Mouse (Mus musculus): ENCODE measurements around the gene Hgd. TPM values are rescaled to one million over a fixed set of nuclear protein-coding genes. Genes with fewer than 3 reads are reported as not detected.

The Hgd gene
- polyA plus RNA-seq, 1 experiment from 2014 or later = 0.28 TPM

DNA sequence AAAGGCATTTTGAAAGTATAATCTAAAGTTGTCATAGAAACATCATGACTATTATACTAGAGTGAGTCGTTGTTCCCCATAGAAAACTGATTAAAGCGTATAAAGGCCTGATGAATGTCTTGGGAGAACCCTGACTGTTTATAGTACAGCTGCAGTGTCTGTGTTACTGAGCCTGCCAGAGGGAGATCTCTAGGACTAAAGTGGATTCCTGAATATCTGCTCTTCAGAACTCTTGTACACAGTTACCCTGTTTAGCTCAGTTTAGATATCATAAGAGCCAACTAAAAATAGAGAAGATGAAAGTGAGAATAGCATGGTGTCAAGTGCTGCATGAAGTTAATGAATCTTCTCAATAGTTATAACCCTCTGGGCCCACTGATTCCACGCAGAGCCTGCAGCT is 29.7 kb upstream of the Hgd start:
- H3K9me3 ChIP-seq (ENCODE audit: control insufficient read depth, low read length) = no peaks in the 10 kb centered on the region
- no peak overlapping the region for H3K4me3 ChIP-seq (ENCODE audit: low read depth, low read length)
- ATAC-seq (replicated peaks; ENCODE audit: low FRiP score) = no peak
- H3K4me1 ChIP-seq (replicated peaks; ENCODE audit: control insufficient read depth, insufficient read depth, low read length) = no peaks in the 10 kb centered on the region
- H3K9ac ChIP-seq (ENCODE audit: low read length) = no peak overlapping the region
- 82% methylated on average over 3 of the region's 3 CpGs for WGBS
- H3K27me3 ChIP-seq (ENCODE audit: control insufficient read depth, insufficient read depth, low read length) = no peaks in the 10 kb centered on the region
- H3K4me2 ChIP-seq (ENCODE audit: low read depth, low read length, severe bottlenecking) = no peak overlapping the region
- no peak for DNase-seq (ENCODE audit: low spot score)
- no peaks in the 10 kb centered on the region for H3K36me3 ChIP-seq (ENCODE audit: control insufficient read depth, insufficient read depth, low read length)
- H3K27ac ChIP-seq (ENCODE audit: low read depth, low read length) = no peak overlapping the region

DNA sequence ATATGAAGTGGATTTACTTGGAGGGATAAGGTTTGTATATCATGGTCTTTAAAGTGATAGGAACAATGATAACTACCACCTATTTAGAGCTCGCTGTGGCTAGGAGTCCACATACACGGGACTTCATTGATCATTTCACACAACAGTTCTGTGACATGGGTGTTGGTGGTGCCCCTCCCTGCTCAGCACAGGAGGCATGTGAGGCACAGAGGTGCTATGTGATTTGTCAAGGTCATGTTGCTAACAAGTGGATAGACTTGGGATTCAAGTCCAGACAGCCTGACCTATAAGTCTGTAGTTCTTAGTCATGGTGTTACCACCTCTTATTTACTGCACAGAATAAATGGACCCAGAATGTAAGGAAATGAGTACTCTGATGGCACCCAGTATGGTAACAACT is 29.0 kb upstream of the Hgd start:
- ATAC-seq (replicated peaks; ENCODE audit: low FRiP score) (no peak), DNase-seq (ENCODE audit: low spot score) (no peak)
- WGBS = 94% methylated on average over 2 of the region's 2 CpGs
- Histone ChIP-seq H3K27me3 (ENCODE audit: control insufficient read depth, insufficient read depth, low read length) (no peaks in the 10 kb centered on the region), H3K27ac (ENCODE audit: low read depth, low read length) (no peak overlapping the region), H3K4me1 (replicated peaks; ENCODE audit: control insufficient read depth, insufficient read depth, low read length) (no peaks in the 10 kb centered on the region), H3K36me3 (ENCODE audit: control insufficient read depth, insufficient read depth, low read length) (no peaks in the 10 kb centered on the region), H3K4me3 (ENCODE audit: low read depth, low read length) (no peak overlapping the region), H3K4me2 (ENCODE audit: low read depth, low read length, severe bottlenecking) (no peak overlapping the region), H3K9me3 (ENCODE audit: control insufficient read depth, low read length) (no peaks in the 10 kb centered on the region), H3K9ac (ENCODE audit: low read length) (no peak overlapping the region)

- Histone ChIP-seq H3K4me1 (replicated peaks; ENCODE audit: control insufficient read depth, insufficient read depth, low read length) (no peaks in the 10 kb centered on the region), H3K27me3 (ENCODE audit: control insufficient read depth, insufficient read depth, low read length) (no peaks in the 10 kb centered on the region), H3K27ac (ENCODE audit: low read depth, low read length) (no peak overlapping the region), H3K36me3 (ENCODE audit: control insufficient read depth, insufficient read depth, low read length) (peaks cover 5% of the 10 kb centered on the region; the same call in 1 of the 2 replicates), H3K9ac (ENCODE audit: low read length) (no peak overlapping the region), H3K4me3 (ENCODE audit: low read depth, low read length) (no peak overlapping the region), H3K9me3 (ENCODE audit: control insufficient read depth, low read length) (no peaks in the 10 kb centered on the region), H3K4me2 (ENCODE audit: low read depth, low read length, severe bottlenecking) (no peak overlapping the region)
- DNase-seq (ENCODE audit: low spot score) (no peak), ATAC-seq (replicated peaks; ENCODE audit: low FRiP score) (no peak)
- 93% methylated on average over 3 of the region's 3 CpGs for WGBS
Observed at GRCm38 (mm10) chr16:37552824-37553223, 27.1 kb upstream of the Hgd start.

DNA sequence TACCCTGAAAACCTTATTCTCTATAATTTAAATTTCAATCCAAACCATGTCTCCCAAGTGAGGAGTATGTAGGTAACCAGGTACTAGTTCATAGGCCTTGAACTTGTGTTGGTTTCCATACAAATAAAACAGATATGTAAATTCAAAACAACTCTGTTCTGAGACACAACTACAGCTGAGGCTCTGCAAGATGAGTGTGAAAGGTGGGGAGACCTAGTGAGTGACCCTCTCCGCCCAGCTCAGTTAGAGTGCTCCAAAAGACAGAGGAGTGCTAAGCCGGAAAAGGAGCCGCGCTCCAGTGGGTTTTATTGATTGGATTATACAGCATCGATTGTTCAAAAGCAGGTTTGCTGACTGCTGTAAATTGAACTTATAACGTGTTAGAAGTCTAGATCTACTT is 17.5 kb upstream of the Hgd start:
- ATAC-seq (replicated peaks; ENCODE audit: low FRiP score) = no peak
- Histone ChIP-seq H3K36me3 (ENCODE audit: control insufficient read depth, insufficient read depth, low read length) (peaks cover 5% of the 10 kb centered on the region; the same call in 1 of the 2 replicates), H3K4me3 (ENCODE audit: low read depth, low read length) (no peak overlapping the region), H3K4me1 (replicated peaks; ENCODE audit: control insufficient read depth, insufficient read depth, low read length) (no peaks in the 10 kb centered on the region), H3K9ac (ENCODE audit: low read length) (no peak overlapping the region), H3K27ac (ENCODE audit: low read depth, low read length) (no peak overlapping the region), H3K27me3 (ENCODE audit: control insufficient read depth, insufficient read depth, low read length) (no peaks in the 10 kb centered on the region), H3K4me2 (ENCODE audit: low read depth, low read length, severe bottlenecking) (no peak overlapping the region), H3K9me3 (ENCODE audit: control insufficient read depth, low read length) (no peaks in the 10 kb centered on the region)
- 51% methylated on average over 6 of the region's 6 CpGs for WGBS
- DNase-seq (ENCODE audit: low spot score) = no peak

- no peak for DNase-seq (ENCODE audit: low spot score)
- Histone ChIP-seq H3K4me2 (ENCODE audit: low read depth, low read length, severe bottlenecking) (no peak overlapping the region), H3K4me1 (replicated peaks; ENCODE audit: control insufficient read depth, insufficient read depth, low read length) (no peaks in the 10 kb centered on the region), H3K9ac (ENCODE audit: low read length) (no peak overlapping the region), H3K9me3 (ENCODE audit: control insufficient read depth, low read length) (no peaks in the 10 kb centered on the region), H3K4me3 (ENCODE audit: low read depth, low read length) (no peak overlapping the region), H3K27me3 (ENCODE audit: control insufficient read depth, insufficient read depth, low read length) (no peaks in the 10 kb centered on the region), H3K27ac (ENCODE audit: low read depth, low read length) (no peak overlapping the region), H3K36me3 (ENCODE audit: control insufficient read depth, insufficient read depth, low read length) (peaks cover 3% of the 10 kb centered on the region; the same call in 1 of the 2 replicates)
- no peak for ATAC-seq (replicated peaks; ENCODE audit: low FRiP score)
- 79% methylated on average over 5 of the region's 5 CpGs for WGBS
Observed at GRCm38 (mm10) chr16:37562961-37563360, 17.0 kb upstream of the Hgd start.

DNA sequence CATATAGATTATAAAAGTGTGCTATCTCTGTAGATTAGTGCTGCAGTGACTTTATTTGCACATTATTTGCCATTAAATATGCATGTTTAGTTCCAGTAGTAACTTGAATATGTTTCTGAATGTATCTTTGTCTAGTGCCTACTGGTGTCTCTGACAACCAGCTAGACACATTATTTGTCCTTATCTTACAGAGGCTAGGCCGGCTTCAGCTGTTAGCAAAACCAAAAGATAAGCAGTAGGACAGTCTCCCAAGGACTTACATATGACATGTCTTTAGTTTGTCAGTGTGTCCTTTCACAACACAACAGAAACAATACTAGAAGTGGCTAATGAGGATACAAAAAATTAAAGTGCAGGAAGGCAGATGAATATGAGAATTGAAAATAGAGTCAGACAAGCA is 14.8 kb upstream of the Hgd start:
- H3K9me3 ChIP-seq (ENCODE audit: control insufficient read depth, low read length) = no peaks in the 10 kb centered on the region
- WGBS = 91% methylated on average over 1 of the region's 1 CpGs
- no peak for DNase-seq (ENCODE audit: low spot score)
- H3K9ac ChIP-seq (ENCODE audit: low read length) = no peak overlapping the region
- H3K4me1 ChIP-seq (replicated peaks; ENCODE audit: control insufficient read depth, insufficient read depth, low read length) = no peaks in the 10 kb centered on the region
- H3K36me3 ChIP-seq (ENCODE audit: control insufficient read depth, insufficient read depth, low read length) = no peaks in the 10 kb centered on the region
- H3K27me3 ChIP-seq (ENCODE audit: control insufficient read depth, insufficient read depth, low read length) = no peaks in the 10 kb centered on the region
- no peak overlapping the region for H3K4me2 ChIP-seq (ENCODE audit: low read depth, low read length, severe bottlenecking)
- no peak overlapping the region for H3K27ac ChIP-seq (ENCODE audit: low read depth, low read length)
- no peak overlapping the region for H3K4me3 ChIP-seq (ENCODE audit: low read depth, low read length)
- no peak for ATAC-seq (replicated peaks; ENCODE audit: low FRiP score)

- ATAC-seq (replicated peaks; ENCODE audit: low FRiP score) = no peak
- WGBS = 79% methylated on average over 6 of the region's 6 CpGs
Observed at GRCm38 (mm10) chr16:37566107-37566506, 13.8 kb upstream of the Hgd start.

DNA sequence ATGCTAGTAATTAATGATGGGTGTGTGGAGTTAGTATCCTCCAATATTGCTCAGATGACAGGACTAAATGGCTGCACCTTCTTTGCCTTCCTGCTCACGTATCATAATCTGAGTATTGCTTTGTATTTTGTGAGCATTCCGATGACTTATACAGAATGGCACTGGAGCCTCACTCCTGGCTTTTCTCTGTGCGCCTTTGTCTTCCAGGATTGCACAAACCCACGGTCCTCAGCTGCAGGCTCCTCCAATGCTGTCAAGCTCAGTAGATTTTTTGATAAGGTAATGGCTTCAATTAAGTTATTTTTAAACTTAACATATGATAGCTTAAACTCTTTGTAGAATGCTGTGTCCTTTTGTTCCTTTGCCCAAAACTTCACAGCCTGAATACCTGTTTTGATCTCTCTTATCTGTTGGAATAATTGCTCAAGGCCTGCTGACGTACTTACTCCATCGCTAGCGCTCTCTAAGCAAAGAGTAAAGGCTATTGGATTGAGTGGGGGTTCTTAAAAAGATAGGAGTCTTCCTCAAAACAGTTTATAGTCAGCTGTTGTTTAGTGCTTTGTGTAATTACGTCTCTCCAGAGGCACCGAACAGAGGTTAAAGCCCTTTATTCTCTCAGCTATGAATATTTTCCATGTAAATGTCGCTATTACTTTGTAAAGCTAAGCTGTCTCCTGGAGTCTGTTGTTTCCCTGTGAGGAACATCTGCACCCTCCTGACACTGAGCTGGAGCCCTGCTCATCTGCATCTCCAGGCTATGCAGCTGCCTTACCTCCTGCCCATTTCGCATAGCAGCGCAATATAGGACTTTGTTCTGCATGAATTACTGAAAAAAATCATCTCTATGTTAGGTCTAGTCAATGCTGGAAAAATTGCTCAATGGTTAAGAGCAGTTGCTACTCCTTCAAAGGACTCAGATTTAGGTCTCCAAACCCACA is 12.6 kb upstream of the Hgd start:
- 84% methylated on average over 12 of the region's 12 CpGs for WGBS
- ATAC-seq (replicated peaks; ENCODE audit: low FRiP score) (no peak), DNase-seq (ENCODE audit: low spot score) (no peak)
- Histone ChIP-seq H3K27ac (ENCODE audit: low read depth, low read length) (no peak overlapping the region), H3K36me3 (ENCODE audit: control insufficient read depth, insufficient read depth, low read length) (no peaks in the 10 kb centered on the region), H3K9ac (ENCODE audit: low read length) (no peak overlapping the region), H3K9me3 (ENCODE audit: control insufficient read depth, low read length) (no peaks in the 10 kb centered on the region), H3K27me3 (ENCODE audit: control insufficient read depth, insufficient read depth, low read length) (no peaks in the 10 kb centered on the region), H3K4me2 (ENCODE audit: low read depth, low read length, severe bottlenecking) (no peak overlapping the region), H3K4me3 (ENCODE audit: low read depth, low read length) (no peak overlapping the region), H3K4me1 (replicated peaks; ENCODE audit: control insufficient read depth, insufficient read depth, low read length) (no peaks in the 10 kb centered on the region)

More at GRCm38 (mm10) chr16:37566107-37566506, 13.8 kb upstream of the Hgd start:
- no peaks in the 10 kb centered on the region for H3K36me3 ChIP-seq (ENCODE audit: control insufficient read depth, insufficient read depth, low read length)
- DNase-seq (ENCODE audit: low spot score) = no peak
- no peaks in the 10 kb centered on the region for H3K9me3 ChIP-seq (ENCODE audit: control insufficient read depth, low read length)
- H3K4me1 ChIP-seq (replicated peaks; ENCODE audit: control insufficient read depth, insufficient read depth, low read length) = no peaks in the 10 kb centered on the region
- H3K4me3 ChIP-seq (ENCODE audit: low read depth, low read length) = no peak overlapping the region
- no peak overlapping the region for H3K27ac ChIP-seq (ENCODE audit: low read depth, low read length)
- no peak overlapping the region for H3K4me2 ChIP-seq (ENCODE audit: low read depth, low read length, severe bottlenecking)
- H3K27me3 ChIP-seq (ENCODE audit: control insufficient read depth, insufficient read depth, low read length) = no peaks in the 10 kb centered on the region
- H3K9ac ChIP-seq (ENCODE audit: low read length) = no peak overlapping the region

GRCm38 (mm10) chr16:37571554-37571953 is 8.4 kb upstream of the Hgd start:
- peaks cover 3% of the 10 kb centered on the region; the same call in 1 of the 2 replicates for H3K9me3 ChIP-seq (ENCODE audit: control insufficient read depth, low read length)
- WGBS = 51% methylated on average over 3 of the region's 3 CpGs
- H3K9ac ChIP-seq (ENCODE audit: low read length) = no peak overlapping the region
- no peak for ATAC-seq (replicated peaks; ENCODE audit: low FRiP score)
- H3K4me1 ChIP-seq (replicated peaks; ENCODE audit: control insufficient read depth, insufficient read depth, low read length) = no peaks in the 10 kb centered on the region
- no peak for DNase-seq (ENCODE audit: low spot score)
- no peaks in the 10 kb centered on the region; the same call in 1 of the 2 replicates for H3K36me3 ChIP-seq (ENCODE audit: control insufficient read depth, insufficient read depth, low read length)
- no peaks in the 10 kb centered on the region for H3K27me3 ChIP-seq (ENCODE audit: control insufficient read depth, insufficient read depth, low read length)
- H3K4me2 ChIP-seq (ENCODE audit: low read depth, low read length, severe bottlenecking) = no peak overlapping the region
- H3K27ac ChIP-seq (ENCODE audit: low read depth, low read length) = no peak overlapping the region
- H3K4me3 ChIP-seq (ENCODE audit: low read depth, low read length) = no peak overlapping the region

Data from forebrain, embryonic 11.5 days (tissue).